Comparison of ENCODE assay signal across 9 mouse cellular contexts in genomic region chr8:3330662-3331061, GRCm38 (mm10). TPM values are rescaled to one million over a fixed set of nuclear protein-coding genes. Genes with fewer than 3 reads are reported as not detected.
DNase-seq lines count a peak whose midpoint lies in the region; ATAC-seq and TF ChIP-seq lines count a peak whose summit lies in the region.
"Had no signal": no experiment of that assay in that cellular context is flagged by ENCODE, and none has a peak within 500 bp of the region (broad histone marks: within the 10 kb centered on the region; RNA-seq: fewer than 3 reads in every experiment).

No protein-coding gene starts in this region.

- no peak overlapping the region for H3K4me2 ChIP-seq in hindbrain, embryonic 14.5 days (replicated peaks)
- H3K4me2 ChIP-seq in limb, embryonic 14.5 days (replicated peaks; ENCODE audit: low read depth, low read length, severe bottlenecking) = no peak overlapping the region

- H3K27me3 ChIP-seq in hindbrain, embryonic 14.5 days (ENCODE audit: control insufficient read depth, insufficient read depth, low read length) = no peaks in the 10 kb centered on the region
- no peaks in the 10 kb centered on the region for H3K27me3 ChIP-seq in limb, embryonic 14.5 days (ENCODE audit: control insufficient read depth, insufficient read depth, low read length)

- no peaks in the 10 kb centered on the region for H3K36me3 ChIP-seq in hindbrain, embryonic 14.5 days (replicated peaks; ENCODE audit: control insufficient read depth, insufficient read depth)
- no peaks in the 10 kb centered on the region for H3K36me3 ChIP-seq in limb, embryonic 14.5 days (ENCODE audit: control insufficient read depth, insufficient read depth, low read length)

- WGBS in hindbrain, embryonic 14.5 days = 53% methylated on average over 6 of the region's 6 CpGs
- 50% methylated on average over 6 of the region's 6 CpGs for WGBS in limb, embryonic 14.5 days

- TF ChIP-seq POLR2A in limb, embryonic 14.5 days (IDR thresholded peaks at IDR 0.05; ENCODE audit: borderline replicate concordance, extremely low read depth, insufficient read depth, insufficient read length) = no peak

- no peaks in the 10 kb centered on the region for H3K9me3 ChIP-seq in hindbrain, embryonic 14.5 days (ENCODE audit: control insufficient read depth, low read length)
- no peaks in the 10 kb centered on the region for H3K9me3 ChIP-seq in limb, embryonic 14.5 days (ENCODE audit: control insufficient read depth, low read length)

- ATAC-seq in hindbrain, embryonic 14.5 days (ENCODE audit: low FRiP score) = no peak; the same call in 1 of the 2 replicates
- no peak for ATAC-seq in limb, embryonic 14.5 days (ENCODE audit: low FRiP score, low read depth)

- intact Hi-C loops in gastrocnemius, postnatal 14 days (cut with DNase I; ENCODE audit: low total_unique reads) = loop anchor here (10.0 kb wide), 1 partner anchor 156 kb away; no protein-coding TSS in a partner anchor

- peak; percentile 49 for DNase-seq in gastrocnemius, adult 18-20 months (ENCODE audit: low spot score)
- no peak for DNase-seq in gastrocnemius, postnatal 14 days
- peak; percentile 62 for DNase-seq in thymus, postnatal 0 days (ENCODE audit: low spot score)
- DNase-seq in thymus, adult 18-20 months = no peak
- DNase-seq in cerebellum, postnatal 25 days = peak; percentile 31 to 58
- DNase-seq in hindbrain, embryonic 14.5 days (ENCODE audit: low spot score) = peak; percentile 78
- DNase-seq in limb, embryonic 14.5 days (ENCODE audit: low spot score) = peak; percentile 72
- DNase-seq in retina, postnatal 7 days (ENCODE audit: low read depth, low spot score) = peak; percentile 63

- H3K4me1 ChIP-seq in hindbrain, embryonic 14.5 days (replicated peaks; ENCODE audit: control insufficient read depth, insufficient read depth, low read length) = no peaks in the 10 kb centered on the region
- no peaks in the 10 kb centered on the region for H3K4me1 ChIP-seq in limb, embryonic 14.5 days (ENCODE audit: control insufficient read depth, insufficient read depth, low read length)

- no peak overlapping the region for H3K27ac ChIP-seq in hindbrain, embryonic 14.5 days
- H3K27ac ChIP-seq in limb, embryonic 14.5 days (replicated peaks; ENCODE audit: low read depth, low read length) = no peak overlapping the region

- no peak overlapping the region for H3K4me3 ChIP-seq in hindbrain, embryonic 14.5 days (replicated peaks; ENCODE audit: low read length)
- H3K4me3 ChIP-seq in limb, embryonic 14.5 days (replicated peaks; ENCODE audit: low read length) = no peak overlapping the region

- H3K9ac ChIP-seq in hindbrain, embryonic 14.5 days = no peak overlapping the region
- H3K9ac ChIP-seq in limb, embryonic 14.5 days (ENCODE audit: low read depth, low read length, severe bottlenecking) = no peak overlapping the region

RNA-seq across cellular contexts. Expression of gene A430078G23Rik, which starts 22.6 kb away (rescaled TPM):
- under 1 TPM in 1 of 2 experiments, not detected in 1; 0.11 TPM for total RNA-seq in gastrocnemius, adult 18-20 months (2021)
- under 1 TPM; 0.06 to 0.11 TPM for total RNA-seq in gastrocnemius, postnatal 14 days (2021)
- 15.1 and 22.3 TPM in 2 replicates for polyA plus RNA-seq in thymus, postnatal 0 days (2015; fragmentation: Nextera tagmentation; extraction: Ambion mirVana)
- polyA plus RNA-seq in hindbrain, embryonic 14.5 days (2014; fragmentation: Nextera tagmentation; extraction: Ambion mirVana) = not detected in 2 replicates
- polyA plus RNA-seq in limb, embryonic 14.5 days (2012; rRNA removed) = 0.13 and 0.18 TPM in 2 replicates
- 0.22 TPM in 1 of 2 replicates, not detected in the other for polyA plus RNA-seq in limb, embryonic 14.5 days (2014; fragmentation: Nextera tagmentation; extraction: Ambion mirVana)
- total RNA-seq: left cerebral cortex, adult 8-10 months had no signal

RNA-seq across cellular contexts. Expression of gene Insr, which starts 51.2 kb away (rescaled TPM):
- 10 to 100 TPM; 53.7 to 56.4 TPM for total RNA-seq in gastrocnemius, adult 18-20 months (2021)
- total RNA-seq in gastrocnemius, postnatal 14 days (2021) = 10 to 100 TPM; 40.4 to 41.4 TPM
- polyA plus RNA-seq in thymus, postnatal 0 days (2015; fragmentation: Nextera tagmentation; extraction: Ambion mirVana) = 17.3 and 24.4 TPM in 2 replicates
- polyA plus RNA-seq in hindbrain, embryonic 14.5 days (2014; fragmentation: Nextera tagmentation; extraction: Ambion mirVana) = 49.7 and 54.2 TPM in 2 replicates
- polyA plus RNA-seq in limb, embryonic 14.5 days (2012; rRNA removed) = 12.2 and 13.3 TPM in 2 replicates
- 32.7 and 37.6 TPM in 2 replicates for polyA plus RNA-seq in limb, embryonic 14.5 days (2014; fragmentation: Nextera tagmentation; extraction: Ambion mirVana)

Comparison
In these comparisons a context has a peak if more than half of its experiments do, and no peak if none do; other contexts are left out.
1. DNase-seq: peak in gastrocnemius, adult 18-20 months (single experiment), thymus, postnatal 0 days (single experiment), cerebellum, postnatal 25 days (2 of 2), hindbrain, embryonic 14.5 days (single experiment), limb, embryonic 14.5 days (single experiment) and retina, postnatal 7 days (single experiment); none in gastrocnemius, postnatal 14 days (single experiment) and thymus, adult 18-20 months (0 of 2).
2. RNA of gene A430078G23Rik, which starts 22.6 kb away (polyA plus RNA-seq): 15.1 to 22.3 TPM in thymus, postnatal 0 days; 0.13 to 0.22 TPM in limb, embryonic 14.5 days and not detected in hindbrain, embryonic 14.5 days; every median in the first group is over 10 times any median in the second.